Mouse (Mus musculus) midbrain, postnatal 0 days (tissue): ENCODE measurements around the gene Ykt6. TPM values are rescaled to one million over a fixed set of nuclear protein-coding genes. Genes with fewer than 3 reads are reported as not detected.

Source experiments
- ATAC-seq: fragments of 200-750 bp; cut with Nextera tagmentation; 2 replicates; pipeline ENCODE4 v1.8.0; 2017; ENCODE audit warnings: moderate number of reproducible peaks, mild to moderate bottlenecking, moderate TSS enrichment, moderate library complexity; ENCODE audit not compliant: low FRiP score
- DNase-seq: peaks from one replicate; pipeline ENCODE4 v3.0.0-alpha.2; 2015; ENCODE audit warnings: low spot score
- H3K27ac ChIP-seq: fragments of 300-500 bp; sonication (generic); 2 replicates; pipeline ENCODE4 v1.5.1; 2014; ENCODE audit warnings: low read depth, mild to moderate bottlenecking, low read length, mixed read lengths
- H3K27me3 ChIP-seq: fragments of 300-500 bp; sonication (generic); 2 replicates; pipeline ENCODE4 v1.6.1; 2014; ENCODE audit warnings: low read length, control low read depth, mixed read lengths; ENCODE audit not compliant: insufficient read depth
- H3K36me3 ChIP-seq: fragments of 300-500 bp; sonication (generic); 2 replicates; pipeline ENCODE4 v1.6.1; 2014; ENCODE audit warnings: low read length, control low read depth, mixed read lengths; ENCODE audit not compliant: insufficient read depth
- H3K4me1 ChIP-seq: fragments of 300-500 bp; sonication (generic); 2 replicates; pipeline ENCODE4 v1.6.1; 2014; ENCODE audit warnings: mild to moderate bottlenecking, control low read depth, antibody characterized with exemption, low read length, mixed read lengths; ENCODE audit not compliant: insufficient read depth
- H3K4me2 ChIP-seq: fragments of 300-500 bp; sonication (generic); 2 replicates; pipeline ENCODE4 v1.6.1; 2014; ENCODE audit warnings: low read depth, mild to moderate bottlenecking, low read length, mixed read lengths; ENCODE audit not compliant: poor library complexity, severe bottlenecking
- H3K4me3 ChIP-seq: fragments of 300-500 bp; sonication (generic); 2 replicates; pipeline ENCODE4 v1.5.1; 2014; ENCODE audit warnings: low read depth, mild to moderate bottlenecking, low read length, moderate library complexity
- H3K9ac ChIP-seq: fragments of 300-500 bp; sonication (generic); replicated peaks from 2 replicates; pipeline ENCODE4 v1.6.1; 2014; ENCODE audit warnings: mild to moderate bottlenecking, low read length, moderate library complexity, mixed read lengths; ENCODE audit not compliant: poor library complexity, severe bottlenecking
- H3K9me3 ChIP-seq: fragments of 300-500 bp; sonication (generic); 2 replicates; pipeline ENCODE4 v1.6.1; 2016; ENCODE audit warnings: low read length, control low read depth
- CTCF ChIP-seq: IDR thresholded peaks from 2 replicates; pipeline ENCODE4 v1.5.1; 2016; ENCODE audit warnings: antibody characterized with exemption, mild to moderate bottlenecking
- WGBS: fragments of 180-500 bp; shearing (Covaris S2); extraction: QIAGEN DNeasy Blood & Tissue Kit; methylation state at CpG from one replicate; pipeline ENCODE4 v1.1.7; 2014; 5-methylcytosine and 5-hydroxymethylcytosine counted together
- polyA plus RNA-seq: library from polyadenylated mRNA; unstranded; fragments of >200 nt; fragmentation: Nextera tagmentation; extraction: Ambion mirVana; gene quantifications from 2 replicates; pipeline ENCODE4 v1.2.1, GENCODE M21; 2015
- total RNA-seq: library from RNA; depleted of rRNA; stranded (reverse); fragments of >200 nt; gene quantifications from 2 replicates; pipeline ENCODE4 v1.2.3, GENCODE M21; 2014; rRNA removed

The Ykt6 gene
- total and polyA plus RNA-seq, 2 experiments from 2014 or later, result 87.0 to 151 TPM

- Histone ChIP-seq H3K27ac (no peak overlapping the region), H3K9ac (no peak overlapping the region), H3K36me3 (peaks cover 15% of the 10 kb centered on the region), H3K27me3 (no peaks in the 10 kb centered on the region), H3K4me3 (no peak overlapping the region), H3K4me2 (no peak overlapping the region), H3K9me3 (no peaks in the 10 kb centered on the region), H3K4me1 (no peaks in the 10 kb centered on the region)
- 71% methylated on average over 9 of the region's 9 CpGs for WGBS
- DNase-seq, result no peak
- ATAC-seq, result no peak
- no peak for TF ChIP-seq CTCF
Observed at GRCm38 (mm10) chr11:6016797-6017395, 61.4 kb downstream of the Ykt6 start.

Other genes starting within 250 kb of the Ykt6 start
- gene Mrps24, start 240.0 kb upstream of the Ykt6 start, total RNA-seq, result 62.2 and 86.4 TPM in 2 replicates
- gene Mrps24, start 240.0 kb upstream of the Ykt6 start, polyA plus RNA-seq, result 222 and 226 TPM in 2 replicates
- 53.9 and 56.2 TPM in 2 replicates for gene Urgcp, start 193.3 kb upstream of the Ykt6 start, total RNA-seq
- gene Urgcp, start 193.3 kb upstream of the Ykt6 start, polyA plus RNA-seq, result 34.2 and 35.0 TPM in 2 replicates
- gene Dbnl, start 167.2 kb upstream of the Ykt6 start, total RNA-seq, result 82.2 and 90.8 TPM in 2 replicates
- 135 and 143 TPM in 2 replicates for gene Dbnl, start 167.2 kb upstream of the Ykt6 start, polyA plus RNA-seq
- not detected in 2 replicates for gene Pgam2, start 152.0 kb upstream of the Ykt6 start, total RNA-seq
- gene Pgam2, start 152.0 kb upstream of the Ykt6 start, polyA plus RNA-seq, result 2.9 and 3.8 TPM in 2 replicates
- gene Polm, start 117.7 kb upstream of the Ykt6 start, total RNA-seq, result 6.6 and 10.7 TPM in 2 replicates
- 5.7 and 6.2 TPM in 2 replicates for gene Polm, start 117.7 kb upstream of the Ykt6 start, polyA plus RNA-seq
- 19.8 and 29.7 TPM in 2 replicates for gene Aebp1, start 93.7 kb upstream of the Ykt6 start, total RNA-seq
- gene Aebp1, start 93.7 kb upstream of the Ykt6 start, polyA plus RNA-seq, result 25.8 and 28.9 TPM in 2 replicates
- gene Pold2, start 77.4 kb upstream of the Ykt6 start, total RNA-seq, result 21.3 and 30.3 TPM in 2 replicates
- gene Pold2, start 77.4 kb upstream of the Ykt6 start, polyA plus RNA-seq, result 41.1 and 47.7 TPM in 2 replicates
- gene Myl7, start 56.9 kb upstream of the Ykt6 start, total RNA-seq, result not detected in 2 replicates
- gene Myl7, start 56.9 kb upstream of the Ykt6 start, polyA plus RNA-seq, result 0.31 TPM in 1 of 2 replicates, not detected in the other
- 7.6 and 7.7 TPM in 2 replicates for gene Gck, start 5.6 kb upstream of the Ykt6 start, total RNA-seq
- gene Gck, start 5.6 kb upstream of the Ykt6 start, polyA plus RNA-seq, result 13.2 and 14.1 TPM in 2 replicates
- gene Camk2b, start 110.7 kb downstream of the Ykt6 start, total RNA-seq, result 195 and 225 TPM in 2 replicates
- 199 and 208 TPM in 2 replicates for gene Camk2b, start 110.7 kb downstream of the Ykt6 start, polyA plus RNA-seq
- 0.11 and 0.42 TPM in 2 replicates for gene A730071L15Rik, start 244.3 kb downstream of the Ykt6 start, total RNA-seq
- gene A730071L15Rik, start 244.3 kb downstream of the Ykt6 start, polyA plus RNA-seq, result 0.23 and 0.33 TPM in 2 replicates
- gene Nudcd3, start 244.7 kb downstream of the Ykt6 start, total RNA-seq, result 68.1 and 69.5 TPM in 2 replicates
- gene Nudcd3, start 244.7 kb downstream of the Ykt6 start, polyA plus RNA-seq, result 70.7 and 75.6 TPM in 2 replicates